Mouse (Mus musculus) CH12.LX (cell line): Measurements from ENCODE around the gene Lnpk.

Experiments used
- BHLHE40 ChIP-seq: IDR thresholded peaks from 2 replicates; pipeline ENCODE4 v1.6.1; 2011; ENCODE audit warnings: mild to moderate bottlenecking, low read depth, low read length, improper control_type of control experiment
- CTCF ChIP-seq, 2 experiments: IDR thresholded peaks in 1 of 2; conservative IDR thresholded peaks in 1 of 2; 2 replicates each; pipeline ENCODE4 v1.5.1; 2011 to 2012; ENCODE audit warnings: low read depth in 2 of 2, low read length in 2 of 2, improper control_type of control experiment in 1 of 2, inconsistent platforms in 1 of 2, mild to moderate bottlenecking in 1 of 2, moderate library complexity in 1 of 2
- EP300 ChIP-seq: IDR thresholded peaks from 2 replicates; pipeline ENCODE4 v1.6.1; 2011; ENCODE audit warnings: low read length, improper control_type of control experiment
- GABPA ChIP-seq: IDR thresholded peaks from 2 replicates; pipeline ENCODE4 v1.6.1; 2012; ENCODE audit warnings: low read depth, low read length, improper control_type of control experiment, inconsistent platforms; ENCODE audit not compliant: insufficient replicate concordance
- MAFK ChIP-seq: IDR thresholded peaks from 2 replicates; pipeline ENCODE4 v1.6.1; 2011; ENCODE audit warnings: low read length, improper control_type of control experiment; ENCODE audit not compliant: insufficient replicate concordance
- MAZ ChIP-seq: IDR thresholded peaks from 2 replicates; pipeline ENCODE4 v1.6.1; 2012; ENCODE audit warnings: low read depth, mild to moderate bottlenecking, inconsistent platforms, low read length, improper control_type of control experiment, moderate library complexity
- POLR2A ChIP-seq: IDR thresholded peaks from 2 replicates; pipeline ENCODE4 v1.6.1; 2011; ENCODE audit warnings: low read depth, mild to moderate bottlenecking, improper control_type of control experiment, low read length
- RCOR1 ChIP-seq: conservative IDR thresholded peaks from 2 replicates; pipeline ENCODE4 v1.6.1; 2012; ENCODE audit warnings: low read depth, mild to moderate bottlenecking, inconsistent platforms, low read length, improper control_type of control experiment
- SIN3A ChIP-seq: IDR thresholded peaks from 2 replicates; pipeline ENCODE4 v1.6.1; 2012; ENCODE audit warnings: low read length, improper control_type of control experiment, inconsistent platforms
- UBTF ChIP-seq: IDR thresholded peaks from 2 replicates; pipeline ENCODE4 v1.6.1; 2012; ENCODE audit warnings: low read depth, mild to moderate bottlenecking, inconsistent platforms, low read length, improper control_type of control experiment, moderate library complexity
- USF1 ChIP-seq: IDR thresholded peaks from 2 replicates; pipeline ENCODE4 v1.6.1; 2014; ENCODE audit warnings: low read depth, mild to moderate bottlenecking, inconsistent platforms, low read length, improper control_type of control experiment

GRCm38 (mm10) chr2:74506439-74506838, 72.8 kb downstream of the Lnpk start:
- TF ChIP-seq CTCF (conservative IDR thresholded peaks at IDR 0.05 in 1 of 2, IDR thresholded peaks at IDR 0.05 in 1 of 2; ENCODE audit: low read depth in 2 of 2, low read length in 2 of 2) (no peak), UBTF (no peak), SIN3A (no peak), POLR2A (no peak), EP300 (no peak), GABPA (no peak), MAZ (no peak), USF1 (no peak), RCOR1 (no peak), BHLHE40 (no peak), MAFK (no peak)
